Mouse (Mus musculus) testis, adult 10 weeks (tissue): ENCODE data around the gene Ilf2. TPM values are rescaled to one million over a fixed set of nuclear protein-coding genes. Genes with fewer than 3 reads are reported as not detected.

Experiments used
- polyA plus RNA-seq: library from polyadenylated mRNA; stranded (reverse); fragments of 350-450 nt; fragmentation: Illumina TruSeq; extraction: RNeasy Lipid Tissue Mini Kit (QIAGEN cat#74804); gene quantifications from one replicate; pipeline ENCODE4 v1.2.3, GENCODE M21; 2014; ENCODE audit warnings: low read depth, low replicate concordance

Ilf2 gene
- 75.8 TPM for polyA plus RNA-seq

DNA sequence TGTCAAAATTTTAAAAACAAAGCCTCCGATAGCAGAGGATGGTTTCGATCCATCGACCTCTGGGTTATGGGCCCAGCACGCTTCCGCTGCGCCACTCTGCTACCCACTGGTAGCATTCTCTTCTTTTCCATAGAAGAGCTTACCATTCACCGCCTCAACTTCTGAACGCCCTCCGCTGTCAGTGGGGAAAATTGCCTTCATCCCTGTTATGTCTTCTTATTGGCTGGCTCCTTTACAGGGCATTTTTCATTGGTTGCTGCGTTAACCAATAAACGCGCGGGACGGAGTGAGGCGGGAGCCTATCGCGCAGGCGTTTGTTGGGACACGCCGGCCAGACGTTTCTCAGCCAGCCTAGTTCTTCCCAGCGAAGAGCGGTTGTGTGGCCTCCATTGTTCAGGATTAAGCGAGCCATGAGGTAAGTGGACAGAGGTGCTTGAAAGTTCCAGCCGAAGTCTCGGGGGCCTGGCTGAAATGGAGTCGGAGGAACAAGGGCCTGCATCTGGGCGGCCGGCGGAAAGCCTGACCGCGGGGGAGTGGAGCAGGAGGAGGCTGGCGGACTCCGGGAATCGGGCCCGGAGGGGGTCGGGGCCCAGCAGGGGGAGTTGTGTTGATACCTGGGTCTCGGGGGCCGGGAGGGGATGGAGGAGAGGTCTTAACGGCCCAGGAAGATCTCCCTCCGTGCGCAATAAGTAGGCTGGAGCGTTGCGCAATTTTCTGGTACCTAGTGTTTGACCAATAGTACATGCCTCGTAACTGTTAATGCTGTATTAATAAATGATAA, at the start of gene Ilf2:
TSS of gene Ilf2 (plus strand) at position 296 of the 781 bp plus-strand sequence.

DNA sequence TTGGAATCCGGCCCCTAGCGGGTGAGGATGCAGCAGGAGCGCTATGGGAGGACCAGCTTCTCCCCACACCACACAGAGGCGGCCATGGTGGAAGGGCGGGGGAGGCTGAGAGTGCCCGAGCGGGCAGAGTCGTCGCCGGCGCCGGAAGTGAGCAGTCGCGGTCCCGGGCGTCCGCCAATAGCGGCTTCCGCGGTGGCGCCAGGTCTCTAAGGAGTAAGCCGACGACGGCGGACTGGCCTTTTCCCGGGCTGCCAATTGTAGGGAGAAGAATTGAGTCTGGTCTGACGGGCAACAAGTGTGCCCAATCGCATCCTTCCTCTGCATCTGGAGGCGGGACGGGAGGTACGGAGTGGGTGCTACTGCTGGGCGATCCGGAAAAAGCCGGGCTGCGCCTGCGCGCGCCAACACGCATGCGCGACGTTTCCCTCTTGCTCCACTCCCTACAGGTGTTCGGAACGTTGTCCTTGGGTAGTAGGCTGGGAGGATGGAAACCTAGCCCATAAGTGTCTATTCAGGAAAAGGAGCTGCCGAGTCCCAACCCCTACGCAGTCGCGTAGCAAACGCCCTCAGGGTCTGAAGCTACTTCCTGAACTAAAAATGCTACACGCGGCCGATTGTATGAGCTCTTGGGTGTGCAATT, 42.4 kb upstream of the Ilf2 start, which contains the start of gene Ints3:
TSS of gene Ints3 (minus strand) at position 242 of the 640 bp plus-strand sequence.

DNA sequence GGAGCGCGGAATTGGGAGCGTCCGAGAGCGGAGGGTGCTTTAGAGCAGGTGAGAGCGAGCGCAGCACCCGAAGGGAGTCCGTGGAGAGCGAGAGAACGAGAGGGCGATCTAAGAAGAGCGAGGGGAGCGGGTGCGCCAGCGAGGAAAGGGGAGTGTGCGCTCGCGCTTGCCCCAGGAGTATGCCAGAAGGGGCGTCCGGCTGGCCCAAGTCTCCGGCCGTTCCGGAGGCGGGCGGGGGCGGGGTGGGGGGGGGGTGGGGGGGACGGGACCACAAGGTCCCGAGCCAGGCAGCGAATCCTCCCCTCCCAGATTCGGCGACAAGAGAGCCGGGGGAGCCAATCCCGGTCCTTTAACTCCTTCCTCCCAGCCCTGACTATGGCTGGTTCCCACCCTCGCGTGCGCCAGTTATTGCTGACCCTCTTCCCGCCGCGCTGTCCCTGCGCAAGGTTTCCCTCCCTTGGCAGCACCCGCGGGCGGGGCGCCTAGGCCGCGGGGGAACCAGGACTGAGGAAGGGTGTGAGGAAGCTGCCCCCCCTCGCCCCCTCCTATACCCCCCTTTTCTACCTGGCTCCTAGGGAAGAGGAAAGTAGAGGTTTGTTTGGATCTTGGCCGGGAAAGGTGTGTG, 10.1 kb upstream of the Ilf2 start, which contains the start of gene Npr1:
TSS of gene Npr1 (minus strand) at position 181 of the 625 bp plus-strand sequence.

DNA sequence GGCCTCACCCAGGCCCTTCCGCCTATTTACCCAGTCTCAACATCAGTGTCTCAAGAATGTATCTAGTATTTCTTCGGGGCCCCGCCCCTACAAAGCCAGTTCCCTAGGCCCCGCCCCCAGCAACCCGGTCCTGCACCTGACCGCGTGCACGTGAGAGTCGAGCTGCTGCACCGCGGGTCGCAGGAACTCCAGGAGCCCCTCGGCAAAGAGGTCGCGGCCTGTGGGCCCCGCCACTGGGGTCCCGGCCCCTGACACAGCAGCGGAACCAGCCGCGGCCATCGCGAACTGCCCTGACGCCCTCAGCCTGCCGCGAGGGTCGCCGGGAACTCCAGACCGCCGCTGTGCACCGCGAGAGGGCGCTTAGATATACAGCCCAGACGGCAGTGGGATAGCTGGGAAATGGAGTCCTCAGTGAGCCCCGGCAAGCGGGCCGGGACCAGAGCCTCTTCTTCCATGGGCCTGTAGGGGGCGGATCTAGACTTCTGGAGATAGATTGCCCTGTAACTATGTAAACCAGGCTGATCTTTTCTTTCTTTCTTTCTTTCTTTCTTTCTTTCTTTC, 14.8 kb downstream of the Ilf2 start, which contains the start of gene Snapin:
TSS of gene Snapin (minus strand) at position 338 of the 561 bp plus-strand sequence.

DNA sequence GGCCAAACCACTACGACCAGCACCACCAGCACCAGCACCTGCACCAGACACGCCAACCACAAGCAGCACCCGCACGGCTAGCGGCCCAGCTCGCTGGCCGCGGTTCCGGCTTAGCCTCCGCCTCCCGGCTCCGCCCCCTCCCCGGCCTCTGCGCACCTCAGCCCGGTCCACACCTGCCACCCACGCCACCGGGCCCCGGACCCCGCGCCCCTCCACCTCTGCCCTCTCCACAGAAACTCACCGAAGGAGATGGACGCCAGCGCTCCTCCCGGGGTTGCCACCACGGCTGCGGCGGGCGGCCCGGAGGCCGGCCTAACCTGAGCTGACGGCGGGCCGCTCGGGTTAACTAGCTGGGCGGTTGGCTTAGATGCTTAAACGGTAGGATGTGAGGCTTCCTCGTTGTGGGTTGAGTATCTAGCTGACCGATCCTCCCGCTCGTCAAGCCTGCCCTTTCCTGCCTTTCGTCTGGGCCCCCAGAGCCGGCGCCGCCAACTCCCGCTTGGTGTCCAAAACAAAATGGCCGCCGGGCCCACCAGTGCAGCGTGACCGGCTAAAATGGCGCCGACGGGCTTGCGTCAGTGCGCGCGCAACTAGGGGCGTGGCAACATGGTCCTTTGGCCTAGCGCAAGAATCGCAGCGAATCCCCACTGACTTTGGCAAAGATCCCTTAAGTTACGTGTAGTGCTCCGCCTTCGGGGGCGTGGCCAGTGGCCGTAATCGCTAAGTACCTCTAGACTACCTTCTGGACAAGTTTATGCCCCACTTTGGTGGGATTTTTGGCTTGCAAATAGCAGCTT, 33.2 kb downstream of the Ilf2 start, which contains the start of gene Chtop:
TSS of gene Chtop (minus strand) at position 549 of the 797 bp plus-strand sequence.

DNA sequence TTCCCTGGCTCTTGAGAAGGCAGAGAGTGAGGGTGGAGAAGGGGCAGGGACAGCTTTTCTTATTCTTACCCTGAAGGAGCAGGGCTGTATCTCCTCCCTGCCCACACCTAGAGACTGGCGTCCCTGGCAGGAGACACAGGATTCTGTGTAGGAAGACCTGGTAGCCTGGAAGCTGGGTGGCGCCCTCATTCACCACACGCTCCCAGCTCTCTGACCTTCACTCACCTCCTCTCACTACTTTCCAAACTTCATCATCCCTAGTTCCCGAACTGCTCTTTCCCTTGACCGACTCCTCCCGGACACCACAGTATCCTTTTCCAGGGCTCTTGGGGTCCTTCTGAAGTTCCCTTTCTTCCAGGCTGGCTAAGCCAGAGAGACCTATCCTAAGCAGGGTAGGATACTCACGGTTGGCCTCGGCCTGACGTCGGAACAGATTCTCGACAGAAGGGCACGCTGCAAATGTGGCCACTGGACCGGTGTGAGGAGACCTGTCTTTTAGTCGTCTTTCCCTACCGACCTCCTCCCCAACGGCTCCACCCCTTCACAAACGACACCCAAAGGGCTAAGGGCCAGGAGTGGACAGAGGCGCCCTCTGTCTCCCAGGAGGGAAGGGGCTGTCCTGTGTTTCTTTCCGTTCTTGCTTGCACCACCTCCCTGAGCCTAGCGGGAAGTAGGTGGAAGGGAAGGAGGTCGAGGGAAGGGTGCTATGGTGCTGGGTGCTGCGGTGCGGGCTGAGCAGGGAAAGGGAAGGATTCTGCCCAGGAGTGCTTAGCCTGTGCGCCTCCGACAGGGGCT, 38.1 kb downstream of the Ilf2 start, which contains the start of the genes S100a1 and S100a13:
TSS of gene S100a1 (minus strand) at position 597 of the 795 bp plus-strand sequence.
TSS of gene S100a13 (plus strand) at position 640 of the 795 bp plus-strand sequence.

DNA sequence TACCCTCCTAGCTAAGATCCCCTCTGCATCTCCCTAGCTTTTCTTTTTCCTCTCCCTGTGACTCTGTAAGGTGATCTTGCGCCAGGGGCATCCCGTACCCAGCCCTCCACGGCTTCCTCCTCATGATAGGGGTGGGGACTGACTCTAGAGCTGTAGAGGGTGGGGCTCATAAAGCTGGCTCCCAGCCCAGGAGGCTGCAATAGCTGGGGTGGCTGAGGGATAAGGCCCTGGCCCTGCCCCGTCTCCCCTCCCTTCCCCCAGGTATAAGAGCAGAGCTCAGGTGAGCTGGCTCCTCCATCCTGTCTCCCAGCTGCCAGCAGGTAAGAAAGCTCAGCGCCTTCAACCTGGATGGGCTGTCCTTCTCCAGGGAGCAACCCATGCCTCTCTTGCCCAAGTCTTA, 50.7 kb downstream of the Ilf2 start, which contains the start of gene S100a14:
TSS of gene S100a14 (plus strand) at position 277 of the 400 bp plus-strand sequence.

DNA sequence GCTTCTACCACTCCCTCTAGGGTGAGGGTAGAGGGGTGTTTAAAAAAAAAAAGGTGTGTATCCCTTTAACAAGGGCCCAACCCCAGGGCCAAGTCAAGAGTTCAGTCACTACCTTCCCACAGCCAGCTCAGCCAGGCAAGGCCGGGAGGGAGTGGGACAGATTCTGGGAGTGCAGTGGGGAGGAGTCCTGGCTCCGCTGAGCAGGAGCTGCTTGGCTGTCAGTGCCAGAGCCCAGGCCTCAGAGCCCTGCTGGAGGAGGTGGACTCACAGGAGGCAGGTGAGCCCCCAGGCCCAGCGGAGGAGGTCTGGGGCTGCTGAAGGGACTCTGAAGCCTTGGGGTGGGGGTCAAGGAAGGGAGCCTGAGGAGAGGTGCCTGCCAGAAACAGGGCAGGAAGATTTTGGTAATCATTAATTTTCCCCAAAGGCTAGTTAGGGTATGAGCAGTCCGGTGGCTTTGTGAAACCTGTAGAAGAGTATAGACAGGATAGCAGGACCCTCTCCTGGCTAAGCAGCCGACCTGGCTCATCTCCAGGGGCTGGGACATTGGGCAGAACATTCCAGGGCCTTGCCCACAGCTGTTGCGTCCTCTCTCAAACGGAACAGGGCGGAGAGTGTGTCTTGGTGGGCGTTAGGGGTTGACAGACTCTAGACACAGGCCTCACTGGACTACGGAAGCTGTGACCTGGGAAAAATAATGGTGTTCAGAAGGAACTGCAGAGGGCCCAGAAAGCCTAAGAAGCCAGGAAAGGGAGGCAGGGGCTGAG, 61.4 kb downstream of the Ilf2 start, which contains the start of gene S100a16:
TSS of gene S100a16 (plus strand) at position 114 of the 764 bp plus-strand sequence.

Other genes starting within 250 kb of the Ilf2 start
- 31.8 TPM for gene Jtb, start 244.5 kb upstream of the Ilf2 start, polyA plus RNA-seq
- gene Creb3l4, start 232.6 kb upstream of the Ilf2 start, polyA plus RNA-seq: 211 TPM
- gene Slc39a1, start 228.0 kb upstream of the Ilf2 start, polyA plus RNA-seq: 21.2 TPM
- gene Crtc2, start 222.0 kb upstream of the Ilf2 start, polyA plus RNA-seq: 4.9 TPM
- 2.6 TPM for gene Dennd4b, start 210.9 kb upstream of the Ilf2 start, polyA plus RNA-seq
- 28.5 TPM for gene Gatad2b, start 182.9 kb upstream of the Ilf2 start, polyA plus RNA-seq
- 0.64 TPM for gene Slc27a3, start 86.2 kb upstream of the Ilf2 start, polyA plus RNA-seq
- 8.5 TPM for gene Ints3, start 42.5 kb upstream of the Ilf2 start, polyA plus RNA-seq
- 19.9 TPM for gene Npr1, start 10.3 kb upstream of the Ilf2 start, polyA plus RNA-seq
- 89.2 TPM for gene Snapin, start 14.9 kb downstream of the Ilf2 start, polyA plus RNA-seq
- 111 TPM for gene Chtop, start 33.4 kb downstream of the Ilf2 start, polyA plus RNA-seq
- 7.7 TPM for gene S100a1, start 38.3 kb downstream of the Ilf2 start, polyA plus RNA-seq
- 1.6 TPM for gene S100a13, start 38.3 kb downstream of the Ilf2 start, polyA plus RNA-seq
- gene S100a14, start 50.7 kb downstream of the Ilf2 start, polyA plus RNA-seq: not detected
- gene S100a16, start 61.1 kb downstream of the Ilf2 start, polyA plus RNA-seq: 1.8 TPM
- not detected for gene S100a3, start 84.5 kb downstream of the Ilf2 start, polyA plus RNA-seq
- not detected for gene S100a2, start 114.1 kb downstream of the Ilf2 start, polyA plus RNA-seq
- gene Gm42674, start 125.8 kb downstream of the Ilf2 start, polyA plus RNA-seq: not detected
- 1.0 TPM for gene S100a4, start 127.6 kb downstream of the Ilf2 start, polyA plus RNA-seq
- gene S100a5, start 132.4 kb downstream of the Ilf2 start, polyA plus RNA-seq: not detected
- gene S100a6, start 136.8 kb downstream of the Ilf2 start, polyA plus RNA-seq: 5.0 TPM
- gene S100a7a, start 177.9 kb downstream of the Ilf2 start, polyA plus RNA-seq: not detected
- not detected for gene S100a8, start 192.9 kb downstream of the Ilf2 start, polyA plus RNA-seq
- not detected for gene S100a9, start 219.6 kb downstream of the Ilf2 start, polyA plus RNA-seq